Mouse (Mus musculus) left cerebral cortex, postnatal 25 days (tissue): ENCODE results near the gene Coro1c. TPM values are rescaled to one million over a fixed set of nuclear protein-coding genes. Genes with fewer than 3 reads are reported as not detected.

Experiments
- total RNA-seq, 2 experiments: library from RNA; stranded (reverse); gene quantifications; 2 replicates each; pipeline ENCODE4 v1.2.3; 2021

The Coro1c gene
- total RNA-seq, 2 experiments from 2014 or later = 76.1 to 77.5 TPM

Other genes with a start within 250 kb of the Coro1c start
- gene 1700069L16Rik, start 184.0 kb downstream of the Coro1c start, total RNA-seq = not detected
- 10 to 100 TPM; 12.2 to 12.5 TPM for gene Ficd, start 173.0 kb downstream of the Coro1c start, total RNA-seq
- gene Sart3, start 136.2 kb downstream of the Coro1c start, total RNA-seq = 10 to 100 TPM; 36.6 to 37.1 TPM
- 100 to 1,000 TPM; 110 to 116 TPM for gene Iscu, start 136.0 kb downstream of the Coro1c start, total RNA-seq
- gene Tmem119, start 108.2 kb downstream of the Coro1c start, total RNA-seq = 10 to 100 TPM; 23.3 to 25.6 TPM
- 10 to 100 TPM; 30.2 to 32.9 TPM for gene Selplg, start 76.1 kb downstream of the Coro1c start, total RNA-seq
- 10 to 100 TPM; 19.3 to 19.8 TPM for gene Ssh1, start 85.1 kb upstream of the Coro1c start, total RNA-seq
- not detected for gene Dao, start 94.9 kb upstream of the Coro1c start, total RNA-seq
- 10 to 100 TPM; 35.9 to 38.0 TPM for gene Usp30, start 156.7 kb upstream of the Coro1c start, total RNA-seq
- gene Svop, start 182.8 kb upstream of the Coro1c start, total RNA-seq = 100 to 1,000 TPM; 187 to 192 TPM
- gene Alkbh2, start 219.5 kb upstream of the Coro1c start, total RNA-seq = 1 to 10 TPM; 5.2 to 5.4 TPM
- gene Ung, start 221.6 kb upstream of the Coro1c start, total RNA-seq = 1 to 10 TPM; 3.4 to 4.9 TPM
- gene Acacb, start 237.8 kb upstream of the Coro1c start, total RNA-seq = 1 to 10 TPM; 4.0 to 4.7 TPM